Mouse (Mus musculus) thymus, adult 2 months (tissue): ENCODE measurements around the gene Dock9. TPM values are rescaled to one million over a fixed set of nuclear protein-coding genes. Genes with fewer than 3 reads are reported as not detected.

Source experiments
- DNase-seq: peaks from one replicate; pipeline ENCODE4 v3.0.0; 2021
- H3K27ac ChIP-seq: fragments of 200-500 bp; 2 replicates; pipeline ENCODE4 v1.5.1; 2012; ENCODE audit warnings: low read length, control low read depth; ENCODE audit not compliant: control insufficient read depth, insufficient read depth
- H3K27me3 ChIP-seq: fragments of 200-500 bp; 2 replicates; pipeline ENCODE4 v1.6.1; 2012; ENCODE audit warnings: mild to moderate bottlenecking, low read length, moderate library complexity, mixed read lengths; ENCODE audit not compliant: control insufficient read depth, insufficient read depth
- H3K36me3 ChIP-seq: fragments of 200-500 bp; 2 replicates; pipeline ENCODE4 v1.6.1; 2012; ENCODE audit warnings: mild to moderate bottlenecking, low read length, moderate library complexity; ENCODE audit not compliant: control insufficient read depth, insufficient read depth
- H3K4me1 ChIP-seq: fragments of 200-500 bp; replicated peaks from 2 replicates; pipeline ENCODE4 v1.6.1; 2012; ENCODE audit warnings: low read length; ENCODE audit not compliant: control insufficient read depth, insufficient read depth
- H3K4me3 ChIP-seq: fragments of 200-500 bp; 2 replicates; pipeline ENCODE4 v1.5.1; 2012; ENCODE audit warnings: mild to moderate bottlenecking, low read length, control low read depth, moderate library complexity; ENCODE audit not compliant: control insufficient read depth, insufficient read depth
- CTCF ChIP-seq: fragments of 200-500 bp; IDR thresholded peaks from 2 replicates; pipeline ENCODE4 v1.5.1; 2012; ENCODE audit warnings: mild to moderate bottlenecking, control low read depth, low read length, moderate library complexity, borderline replicate concordance; ENCODE audit not compliant: control insufficient read depth, poor library complexity, insufficient read depth; ENCODE audit errors: extremely low read depth
- POLR2A ChIP-seq: fragments of 200-500 bp; IDR thresholded peaks from 2 replicates; pipeline ENCODE4 v1.6.1; 2012; ENCODE audit warnings: mild to moderate bottlenecking, low read length, control low read depth, moderate library complexity; ENCODE audit not compliant: control insufficient read depth, poor library complexity, insufficient read depth; ENCODE audit errors: extremely low read depth
- WGBS: fragments of 180-500 bp; shearing (Covaris S2); methylation state at CpG from one replicate; pipeline ENCODE4 v1.1.7; 2018; 5-methylcytosine and 5-hydroxymethylcytosine counted together
- polyA plus RNA-seq: library from polyadenylated mRNA; depleted of rRNA; stranded (reverse); fragments of >200 nt; gene quantifications from 2 replicates; pipeline ENCODE4 v1.2.3, GENCODE M21; 2012

Dock9 gene
- polyA plus RNA-seq, 1 experiment: 13.2 TPM

DNA sequence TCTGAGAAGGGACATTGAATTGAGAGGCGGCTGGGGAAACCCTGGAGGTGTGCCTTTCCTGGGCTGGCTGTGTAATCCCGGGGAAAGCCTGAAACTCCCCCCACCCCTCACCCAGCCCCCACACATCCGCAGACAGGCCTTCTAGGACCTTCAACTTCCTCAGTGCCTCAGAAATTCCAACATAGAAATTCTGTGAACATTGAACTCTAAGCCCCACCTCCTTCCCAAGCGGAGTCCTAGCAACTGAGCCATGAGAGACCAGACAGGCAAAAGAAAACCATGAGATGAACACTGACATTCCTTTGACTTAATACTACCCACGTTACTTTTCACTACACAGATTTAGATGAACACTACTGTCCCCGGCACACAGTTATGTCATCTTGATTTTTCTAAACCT is 122.1 kb downstream of the Dock9 start:
- no peak overlapping the region for H3K27ac ChIP-seq
- no peak for DNase-seq
- H3K4me1 ChIP-seq: no peaks in the 10 kb centered on the region
- H3K27me3 ChIP-seq: no peaks in the 10 kb centered on the region
- H3K4me3 ChIP-seq: no peak overlapping the region
- WGBS: 90% methylated on average over 6 of the region's 6 CpGs
- TF ChIP-seq POLR2A (no peak), CTCF (no peak)
- no peaks in the 10 kb centered on the region for H3K36me3 ChIP-seq

DNA sequence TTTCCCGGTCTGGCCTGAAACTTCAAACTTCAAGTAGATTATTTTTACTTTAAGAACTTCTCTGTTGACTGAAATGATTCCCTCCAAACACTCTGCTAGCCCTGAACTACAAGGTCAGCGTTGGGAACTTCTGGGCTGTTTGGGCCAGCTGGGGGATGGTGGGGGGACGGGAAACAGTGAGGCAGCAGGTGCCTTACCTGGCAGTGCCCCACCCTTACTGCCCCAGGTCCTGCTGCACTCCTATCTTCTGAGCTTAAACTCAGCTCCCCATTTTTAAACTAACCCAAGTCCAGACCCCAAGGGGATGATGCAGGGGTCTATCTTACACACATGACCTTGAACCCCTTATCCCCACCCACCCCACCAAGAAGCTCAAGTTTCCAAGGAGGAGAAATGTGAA is 122.5 kb downstream of the Dock9 start:
- no peak overlapping the region for H3K27ac ChIP-seq
- no peak overlapping the region for H3K4me3 ChIP-seq
- 89% methylated on average over 3 of the region's 3 CpGs for WGBS
- TF ChIP-seq CTCF (no peak), POLR2A (no peak)
- H3K27me3 ChIP-seq: no peaks in the 10 kb centered on the region
- no peaks in the 10 kb centered on the region for H3K4me1 ChIP-seq
- DNase-seq: no peak
- no peaks in the 10 kb centered on the region for H3K36me3 ChIP-seq

DNA sequence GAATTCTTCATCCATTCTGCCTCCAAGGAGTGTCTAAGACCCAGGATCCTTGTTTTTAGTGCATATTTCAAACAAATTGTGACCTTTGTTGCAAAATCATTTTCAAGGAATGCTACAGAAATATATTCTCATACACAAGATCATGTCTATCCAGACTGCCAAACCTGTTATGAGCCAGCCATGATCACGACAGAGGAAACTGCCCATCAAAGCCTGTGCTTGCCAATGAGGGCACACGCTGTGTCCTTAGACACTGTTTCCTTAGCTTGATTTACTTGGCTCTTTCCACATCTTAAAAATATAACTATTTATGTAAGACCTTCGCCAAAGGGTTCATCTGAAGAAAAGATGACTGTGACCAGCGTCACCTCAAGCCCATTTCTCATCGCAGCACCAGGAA is 127.6 kb downstream of the Dock9 start:
- TF ChIP-seq CTCF (no peak), POLR2A (no peak)
- no peak overlapping the region for H3K27ac ChIP-seq
- WGBS: 96% methylated on average over 5 of the region's 5 CpGs
- no peak overlapping the region for H3K4me3 ChIP-seq
- H3K36me3 ChIP-seq: no peaks in the 10 kb centered on the region
- no peaks in the 10 kb centered on the region for H3K27me3 ChIP-seq
- no peak for DNase-seq
- no peaks in the 10 kb centered on the region for H3K4me1 ChIP-seq

DNA sequence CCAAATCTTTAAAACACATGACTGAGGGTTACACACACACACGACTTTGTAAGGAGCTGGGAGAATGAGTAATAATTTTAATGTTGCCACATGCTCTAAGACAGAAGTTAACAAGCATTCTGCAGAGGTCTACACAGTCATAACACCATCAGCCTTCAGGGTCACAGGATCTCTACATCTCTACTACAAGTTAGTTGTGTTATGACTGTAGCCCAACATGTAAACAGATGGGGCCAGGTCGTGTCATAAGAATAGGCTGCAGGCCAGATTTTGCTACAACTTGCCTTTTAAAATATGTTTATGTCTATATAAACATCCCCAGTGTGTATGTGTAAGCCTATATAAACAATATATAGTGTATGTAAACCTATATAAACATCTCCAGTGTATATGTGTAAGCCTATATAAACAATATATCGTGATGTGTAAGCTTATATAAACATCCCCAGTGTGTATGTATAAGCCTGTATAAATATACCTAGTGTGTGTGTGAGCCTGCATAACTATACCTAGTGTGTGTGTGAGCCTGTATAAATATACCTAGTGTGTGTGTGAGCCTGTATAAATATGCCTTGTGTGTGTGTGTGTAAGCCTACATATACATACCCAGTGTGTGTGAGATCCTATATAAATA is 130.9 kb downstream of the Dock9 start:
- WGBS: 96% methylated on average over 3 of the region's 3 CpGs
- H3K36me3 ChIP-seq: no peaks in the 10 kb centered on the region
- H3K27me3 ChIP-seq: no peaks in the 10 kb centered on the region
- H3K27ac ChIP-seq: no peak overlapping the region
- H3K4me3 ChIP-seq: no peak overlapping the region
- DNase-seq: no peak
- H3K4me1 ChIP-seq: no peaks in the 10 kb centered on the region
- no peak for TF ChIP-seq CTCF
- TF ChIP-seq POLR2A: no peak

DNA sequence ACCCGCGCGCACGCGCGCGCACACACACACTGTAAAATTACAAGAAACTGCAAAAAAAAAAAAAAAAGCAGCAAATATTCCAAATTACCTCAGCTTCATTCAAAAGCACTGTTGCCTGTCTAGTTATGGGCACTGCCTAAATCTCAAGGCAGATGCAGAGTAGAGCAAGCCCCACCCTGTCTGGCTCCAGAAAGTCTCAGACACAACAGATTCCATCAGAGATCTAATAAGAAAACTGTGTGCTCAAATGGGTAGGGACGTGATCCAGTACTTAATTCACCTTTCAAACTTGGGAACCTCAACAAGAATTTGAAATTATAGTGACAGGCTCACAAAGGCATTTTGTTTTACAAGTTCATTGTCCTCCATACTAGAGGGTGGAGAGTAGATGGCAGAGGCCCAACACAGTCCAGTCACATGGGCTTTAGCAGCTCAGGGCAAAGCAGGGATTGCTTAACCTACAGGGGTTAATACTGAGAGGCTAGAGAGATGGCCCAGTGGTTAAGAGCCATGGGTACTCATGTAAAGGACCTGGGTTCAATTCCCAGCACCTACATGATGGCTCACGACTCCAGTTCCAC is 131.9 kb downstream of the Dock9 start:
- no peak overlapping the region for H3K4me3 ChIP-seq
- no peaks in the 10 kb centered on the region for H3K36me3 ChIP-seq
- DNase-seq: no peak
- 98% methylated on average over 9 of the region's 9 CpGs for WGBS
- H3K27me3 ChIP-seq: no peaks in the 10 kb centered on the region
- H3K4me1 ChIP-seq: no peaks in the 10 kb centered on the region
- no peak for TF ChIP-seq CTCF
- no peak for TF ChIP-seq POLR2A
- no peak overlapping the region for H3K27ac ChIP-seq

DNA sequence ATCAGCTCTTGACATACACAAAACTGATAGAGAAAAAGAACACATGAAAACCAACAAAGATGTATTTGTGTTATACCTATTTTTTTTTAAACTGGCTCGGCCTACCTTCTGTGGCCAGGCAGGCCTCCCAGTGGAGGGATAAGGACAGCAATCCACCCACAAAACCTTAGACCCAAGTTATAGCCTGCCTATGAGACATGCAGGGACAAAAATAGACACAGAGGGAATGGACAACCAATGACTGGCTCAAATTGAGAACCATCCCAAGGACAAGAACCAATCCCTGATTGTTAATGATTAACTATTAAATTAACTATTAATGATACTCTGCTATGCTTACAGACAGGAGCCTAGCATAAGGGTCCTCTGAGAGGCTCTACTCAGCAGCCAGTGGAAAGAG is 133.7 kb downstream of the Dock9 start:
- WGBS: 96% methylated on average over 1 of the region's 1 CpGs
- Histone ChIP-seq H3K4me1 (no peaks in the 10 kb centered on the region), H3K36me3 (no peaks in the 10 kb centered on the region), H3K27me3 (no peaks in the 10 kb centered on the region), H3K4me3 (no peak overlapping the region), H3K27ac (no peak overlapping the region)
- no peak for DNase-seq
- no peak for TF ChIP-seq POLR2A
- TF ChIP-seq CTCF: no peak
